Mouse (Mus musculus) spleen, adult 18-20 months (tissue): ENCODE measurements around the gene Nxph1.

Source experiments
- DNase-seq, 2 experiments: peaks; one replicate each; pipeline ENCODE4 v3.0.0; 2022; ENCODE audit warnings: mixed read lengths in 2 of 2

The Nxph1 gene

GRCm38 (mm10) chr6:8948131-8948470, at the start of gene Nxph1:
Gene Nxph1 (plus strand): TSS chr6:8948431.
- DNase-seq = no peak

DNA sequence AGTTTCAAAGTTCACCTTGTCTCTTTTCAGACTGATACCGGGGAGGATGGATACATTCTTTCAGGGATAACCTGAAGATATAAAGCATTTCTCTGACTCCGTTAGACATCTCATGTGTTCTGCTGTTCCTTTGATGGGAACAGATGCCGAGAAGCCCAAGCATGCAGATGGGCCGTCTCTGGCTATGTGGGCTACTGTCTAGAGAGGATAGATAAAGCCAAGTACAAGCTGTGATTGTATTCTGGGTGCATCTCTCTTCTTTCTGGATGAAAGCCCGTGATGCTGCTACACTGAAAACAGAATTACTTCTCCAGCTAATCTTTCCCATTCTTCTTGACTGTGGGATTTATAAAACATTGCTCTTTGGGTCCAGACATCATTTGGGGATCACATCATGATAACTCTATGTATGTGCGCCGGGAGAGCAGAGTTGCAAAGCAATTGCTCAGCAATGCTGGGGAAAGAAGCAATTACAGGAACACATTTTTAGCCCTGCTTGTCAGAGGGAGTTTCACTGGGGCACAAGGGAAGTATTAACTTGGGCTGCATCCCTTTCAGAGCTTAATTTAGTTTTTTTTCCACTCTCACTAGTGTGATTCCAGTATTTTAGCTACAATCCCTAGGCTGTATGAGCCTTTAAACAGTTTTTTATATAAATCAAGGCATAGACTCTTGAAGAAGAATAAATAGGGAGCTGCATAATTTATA, 48.1 kb upstream of the Nxph1 start:
- no peak for DNase-seq

- DNase-seq = no peak
These were observed 47.5 kb upstream of the Nxph1 start for GRCm38 (mm10) chr6:8900729-8901122.

DNA sequence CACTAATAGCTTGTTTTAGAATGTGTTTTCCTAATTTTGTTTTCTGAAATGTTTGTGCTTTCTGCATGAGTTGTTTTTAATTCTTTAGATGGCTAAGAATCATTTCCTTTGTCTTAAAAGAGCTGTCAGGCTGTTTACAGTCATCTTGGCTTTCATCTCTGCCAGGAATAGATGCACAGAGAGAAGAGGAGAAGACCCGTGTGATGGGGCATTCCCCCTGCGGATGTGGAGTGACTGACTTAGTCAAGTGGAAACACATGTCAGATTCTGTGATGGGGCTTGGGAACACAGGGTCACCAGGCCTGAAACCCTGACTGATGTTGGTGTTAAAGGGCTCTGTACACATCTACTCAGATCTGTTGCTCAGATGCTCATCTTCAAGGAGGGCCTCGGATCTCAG, 40.3 kb upstream of the Nxph1 start:
- DNase-seq = no peak

DNA sequence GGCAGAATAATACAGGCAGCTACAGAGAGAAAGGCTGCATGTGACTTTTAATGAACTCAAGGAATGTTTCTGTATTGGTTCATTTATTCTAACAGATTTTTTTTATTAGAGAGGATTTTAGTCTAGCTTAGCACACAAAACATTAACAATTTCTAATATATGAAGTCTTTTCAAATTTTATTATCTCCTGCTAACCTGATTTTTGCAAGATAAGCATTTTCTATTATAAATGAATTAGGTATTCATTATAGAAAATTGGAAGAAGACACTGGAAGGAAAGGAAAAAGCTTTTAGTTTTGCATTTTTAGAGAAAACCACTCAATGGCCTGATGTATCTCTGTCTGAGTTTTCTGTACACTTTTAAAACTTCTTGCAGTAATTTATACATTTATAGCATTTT, 34.8 kb upstream of the Nxph1 start:
- DNase-seq = no peak

- no peak for DNase-seq
These were observed 33.5 kb upstream of the Nxph1 start for GRCm38 (mm10) chr6:8914682-8915081.

GRCm38 (mm10) chr6:8924481-8924880, 23.8 kb upstream of the Nxph1 start:
- no peak for DNase-seq

GRCm38 (mm10) chr6:8935241-8935640, 13.0 kb upstream of the Nxph1 start:
- DNase-seq = no peak

- peak in 1 of 2 experiments; percentile 10 for DNase-seq
These were observed 12.5 kb upstream of the Nxph1 start for GRCm38 (mm10) chr6:8935705-8936104.

DNA sequence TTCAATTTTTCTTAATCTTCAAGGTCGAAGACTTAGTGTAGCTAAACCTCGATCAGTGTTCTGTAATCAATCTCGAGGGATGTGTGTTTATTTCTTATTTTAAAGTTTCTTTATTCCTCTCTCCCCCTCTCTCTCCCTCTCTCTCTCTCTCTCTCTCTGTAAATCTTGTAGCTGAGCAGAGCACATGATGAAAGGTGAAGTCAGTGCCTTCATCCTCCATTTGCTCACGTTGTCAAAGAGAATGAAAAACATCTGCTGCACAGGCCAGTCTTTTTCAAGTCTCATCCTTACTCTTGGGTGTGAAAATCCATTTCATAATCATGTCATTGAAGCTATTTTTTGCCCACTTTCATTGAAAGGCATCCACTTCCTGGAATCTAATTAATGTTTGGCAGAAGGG, 12.1 kb upstream of the Nxph1 start:
- DNase-seq = no peak

DNA sequence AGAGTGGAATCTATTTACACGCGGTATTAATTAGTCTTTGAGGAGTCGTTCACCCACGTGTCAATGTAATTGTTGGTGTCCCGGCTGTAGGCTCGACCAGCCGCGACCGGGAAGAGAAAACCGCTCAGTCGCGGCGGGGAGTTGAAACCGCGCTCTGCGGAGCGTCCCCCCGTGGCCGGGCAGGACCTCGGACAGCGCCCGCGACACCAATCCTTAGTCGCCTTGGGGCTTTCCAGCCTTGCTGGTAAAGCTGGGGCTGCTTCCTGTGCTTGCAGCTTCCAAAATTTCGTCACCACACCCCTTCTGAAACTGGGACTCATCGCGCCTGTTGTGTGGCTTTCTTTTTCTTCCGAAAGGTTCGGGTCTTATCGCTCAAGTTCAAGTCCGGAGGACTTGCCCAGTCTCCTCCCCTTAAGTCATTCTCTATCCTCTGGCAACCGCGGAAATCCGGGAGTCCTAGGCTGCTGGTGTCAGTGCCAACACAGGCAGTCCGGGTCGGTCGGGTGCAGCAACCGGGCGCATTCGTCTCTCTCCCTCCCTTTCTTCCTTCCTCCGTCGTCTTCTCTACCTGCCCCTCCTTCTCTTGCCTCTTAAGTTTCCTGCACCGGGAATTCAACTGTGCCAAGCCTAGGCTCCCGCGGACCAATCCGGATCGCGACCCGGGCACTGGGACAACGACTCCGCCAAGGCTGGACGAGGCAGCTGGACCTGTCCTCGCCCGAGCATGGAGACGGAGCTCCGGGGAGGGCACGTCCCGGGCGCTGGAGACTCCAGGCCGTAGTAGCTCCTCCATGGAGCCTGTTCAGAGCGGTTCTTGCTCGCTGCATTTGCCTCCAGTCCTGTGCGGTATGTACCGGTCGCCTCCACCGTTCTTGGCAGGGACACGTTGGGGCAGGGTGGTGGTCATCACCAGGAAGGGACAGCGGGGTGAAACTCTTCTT, 510 bp downstream of the Nxph1 start:
- DNase-seq = no peak

GRCm38 (mm10) chr6:8949665-8950201, 1.5 kb downstream of the Nxph1 start:
- no peak for DNase-seq

DNA sequence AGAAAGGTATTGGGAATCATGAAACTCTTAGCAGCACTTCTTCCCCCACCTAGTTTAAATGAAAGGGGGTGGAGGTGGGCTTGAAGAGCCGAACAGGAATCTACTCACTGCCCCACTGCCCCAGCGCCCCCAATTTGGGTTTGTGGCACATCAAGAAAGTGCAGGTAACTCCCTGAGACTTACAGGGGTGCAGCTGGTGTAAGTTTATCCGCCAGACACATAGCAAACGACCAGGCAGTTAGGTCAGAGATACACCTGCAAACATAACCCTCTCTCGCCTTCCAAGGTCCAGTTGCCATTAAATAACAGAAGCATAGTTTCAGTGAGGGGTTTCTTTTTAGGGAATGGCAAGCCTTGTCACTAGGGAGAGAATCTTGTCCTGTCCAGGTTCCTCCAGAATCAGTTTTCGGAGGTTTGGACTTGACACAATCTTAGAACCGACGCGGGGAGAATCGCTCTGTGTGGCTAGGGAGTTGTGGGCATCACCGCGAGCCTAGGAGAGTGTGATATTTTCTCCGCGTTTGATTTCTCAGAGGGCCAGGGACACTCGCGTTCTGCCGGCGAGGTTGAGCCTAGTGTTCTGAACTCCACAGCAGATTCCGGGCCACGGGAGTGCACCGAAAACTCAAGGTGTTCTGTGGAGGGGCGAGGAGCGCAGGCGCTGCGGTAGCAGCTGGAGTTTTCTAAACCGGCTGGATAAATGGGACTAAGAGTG, 2.5 kb downstream of the Nxph1 start:
- DNase-seq = no peak

DNA sequence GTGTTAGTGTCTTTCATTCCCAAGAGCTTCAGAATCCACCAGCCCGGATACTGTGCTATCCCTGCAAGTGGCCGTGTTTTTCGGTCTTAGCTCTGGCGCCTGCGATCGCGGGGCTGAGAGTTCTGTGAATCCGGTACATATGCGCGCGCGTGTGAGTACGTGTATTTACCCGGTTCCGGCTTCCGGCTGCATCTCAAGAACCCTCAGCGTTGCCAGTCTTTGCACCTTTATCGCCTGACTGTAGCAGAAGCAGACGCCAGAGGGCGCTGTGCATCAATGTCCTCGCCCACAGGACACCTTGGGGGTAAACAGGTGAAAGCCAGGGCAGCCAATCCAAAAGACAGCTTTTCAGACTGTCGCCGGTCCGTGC, 3.1 kb downstream of the Nxph1 start:
- DNase-seq = peak in 1 of 2 experiments; percentile 13

- DNase-seq = no peak
These were observed 3.8 kb downstream of the Nxph1 start for GRCm38 (mm10) chr6:8951884-8952590.

- no peak for DNase-seq
These were observed 7.7 kb downstream of the Nxph1 start for GRCm38 (mm10) chr6:8955817-8956529.

DNA sequence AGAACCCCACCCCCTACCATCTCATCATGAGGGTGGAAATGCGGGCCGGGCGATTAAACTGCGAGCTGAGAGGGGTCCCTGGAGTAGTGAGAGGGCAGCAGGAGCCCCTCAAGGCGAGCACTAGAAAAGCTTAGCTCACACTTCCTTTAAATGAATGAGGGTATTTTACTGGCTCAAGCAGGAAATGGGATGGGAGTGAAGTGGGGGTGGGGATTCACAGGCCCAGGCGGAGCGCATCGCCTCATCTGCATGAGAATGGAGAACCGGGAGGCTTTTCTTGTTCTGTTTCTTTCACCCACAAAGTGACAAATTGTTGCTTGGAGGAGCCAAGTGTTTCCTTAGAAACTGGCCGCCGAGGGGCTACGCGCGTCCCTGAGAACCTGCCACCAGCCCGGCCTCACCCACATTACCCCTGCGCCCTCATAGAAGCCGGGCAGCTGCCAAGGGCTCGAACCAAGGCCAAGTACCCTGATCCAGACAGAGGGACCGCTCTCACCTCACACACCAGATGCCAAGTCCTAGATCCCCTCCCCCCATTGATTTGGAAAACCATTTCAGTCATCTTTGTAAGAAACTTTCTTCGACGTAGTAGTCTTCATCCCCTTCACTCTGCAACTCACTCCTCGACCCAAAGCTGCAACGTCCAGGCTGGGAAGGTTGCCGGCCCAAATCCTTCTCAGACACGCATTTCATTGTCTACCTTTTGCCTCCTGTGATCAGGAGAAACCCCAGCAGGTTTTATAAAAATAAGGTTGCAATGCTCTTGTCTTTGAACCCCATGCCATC, 8.7 kb downstream of the Nxph1 start:
- DNase-seq = no peak

DNA sequence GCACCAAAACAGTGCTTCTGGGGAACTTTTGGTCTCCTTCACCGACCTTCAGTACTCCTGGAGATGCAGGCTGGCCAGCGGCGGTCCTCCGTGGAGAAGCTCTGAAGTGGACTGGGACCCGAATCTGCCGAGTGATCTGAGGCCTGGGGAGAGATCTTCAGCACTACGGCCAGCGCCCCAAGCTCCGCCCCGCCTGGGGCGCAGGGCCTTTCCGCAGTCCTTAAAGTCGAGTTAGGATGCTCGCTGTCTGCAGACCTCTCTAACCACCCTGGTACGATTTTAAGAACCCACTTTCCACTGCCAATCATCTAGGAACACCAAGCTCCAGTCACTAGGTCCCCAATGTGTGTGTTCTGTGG, 9.3 kb downstream of the Nxph1 start:
- no peak for DNase-seq

- no peak for DNase-seq
These were observed 10.1 kb downstream of the Nxph1 start for GRCm38 (mm10) chr6:8958081-8958919.

- DNase-seq = no peak
These were observed 11.6 kb downstream of the Nxph1 start for GRCm38 (mm10) chr6:8959810-8960209.
